Mouse (Mus musculus): ENCODE measurements around the gene Upk1b.

DNA sequence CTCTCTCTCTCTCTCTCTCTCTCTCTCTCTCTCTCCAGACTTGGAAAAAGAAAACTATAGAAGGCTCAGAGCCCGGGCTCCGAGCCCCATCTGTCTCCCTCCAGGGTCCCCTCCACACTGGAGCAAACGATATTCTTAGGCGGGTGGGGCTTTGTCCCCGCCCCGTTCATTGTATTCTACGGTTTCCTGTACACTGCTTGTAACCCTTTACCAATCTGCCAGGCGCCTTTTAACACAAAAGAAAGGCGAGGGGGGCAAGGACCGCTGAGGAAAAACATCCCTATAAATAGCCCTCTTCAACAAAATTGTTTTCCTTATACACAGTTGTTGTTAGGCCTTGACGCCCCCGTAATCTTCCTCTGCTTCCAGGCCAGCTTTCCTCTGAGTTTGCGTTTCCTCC is 75.2 kb downstream of the Upk1b start:
- TF ChIP-seq CTCF (IDR thresholded peaks at IDR 0.05; ENCODE audit: low read depth, low read length): no peak
- no peak for TF ChIP-seq POLR2A (IDR thresholded peaks at IDR 0.05; ENCODE audit: extremely low read depth, insufficient read depth, low read length)

Measured in liver, adult 2 months (tissue).